Mouse (Mus musculus) right cerebral cortex, postnatal 10 days (tissue): ENCODE measurements at regions not wholly inside any gene's neighbourhood (a gene's known extent, or its start where the extent isn't known, plus 50 kb on each side); places are given as distances from the start of the nearest gene placed in this dataset.

ENCODE experiments used
- DNase-seq, 2 experiments: peaks; one replicate each; pipeline ENCODE4 v3.0.0; 2021; ENCODE audit warnings: low spot score in 2 of 2

GRCm38 (mm10) chr9:74342176-74342575, 232.0 kb downstream of the Wdr72 start:
- DNase-seq = no peak

GRCm38 (mm10) chr9:74345027-74345426, 234.9 kb downstream of the Wdr72 start:
- no peak for DNase-seq

GRCm38 (mm10) chr9:74348776-74349175, 238.6 kb downstream of the Wdr72 start:
- no peak for DNase-seq

GRCm38 (mm10) chr9:74365930-74366438, 255.8 kb downstream of the Wdr72 start:
- DNase-seq = no peak

- no peak for DNase-seq
Observed at GRCm38 (mm10) chr9:74376191-74376590, 266.0 kb downstream of the Wdr72 start.

- no peak for DNase-seq
Observed at GRCm38 (mm10) chr9:74377204-74377603, 267.0 kb downstream of the Wdr72 start.

GRCm38 (mm10) chr9:74384206-74384896, 274.2 kb downstream of the Wdr72 start:
- no peak for DNase-seq

- DNase-seq = no peak
Observed at GRCm38 (mm10) chr9:74425594-74425993, 315.4 kb downstream of the Wdr72 start.

- no peak for DNase-seq
Observed at GRCm38 (mm10) chr9:74449981-74450380, 339.8 kb downstream of the Wdr72 start.

GRCm38 (mm10) chr9:74461084-74461483, 350.9 kb downstream of the Wdr72 start:
- no peak for DNase-seq

- no peak for DNase-seq
Observed at GRCm38 (mm10) chr9:74476830-74477229, 366.7 kb downstream of the Wdr72 start.

GRCm38 (mm10) chr9:74479273-74479672, 369.1 kb downstream of the Wdr72 start:
- DNase-seq = no peak

GRCm38 (mm10) chr9:74513887-74514286, 347.8 kb upstream of the Onecut1 start:
- no peak for DNase-seq

GRCm38 (mm10) chr9:74528550-74528949, 333.2 kb upstream of the Onecut1 start:
- no peak for DNase-seq

GRCm38 (mm10) chr9:74530317-74530716, 331.4 kb upstream of the Onecut1 start:
- peak; percentile 75 to 85 for DNase-seq

GRCm38 (mm10) chr9:74530748-74531147, 331.0 kb upstream of the Onecut1 start:
- DNase-seq = no peak

GRCm38 (mm10) chr9:74531986-74532385, 329.7 kb upstream of the Onecut1 start:
- DNase-seq = no peak

GRCm38 (mm10) chr9:74534976-74535375, 326.7 kb upstream of the Onecut1 start:
- no peak for DNase-seq

- DNase-seq = no peak
Observed at GRCm38 (mm10) chr9:74556116-74556515, 305.6 kb upstream of the Onecut1 start.

GRCm38 (mm10) chr9:74592757-74593156, 269.0 kb upstream of the Onecut1 start:
- DNase-seq = no peak

- DNase-seq = no peak
Observed at GRCm38 (mm10) chr9:74593970-74594369, 267.8 kb upstream of the Onecut1 start.

GRCm38 (mm10) chr9:74604415-74604814, 257.3 kb upstream of the Onecut1 start:
- DNase-seq = no peak

- DNase-seq = no peak
Observed at GRCm38 (mm10) chr9:74621957-74622356, 239.8 kb upstream of the Onecut1 start.

- no peak for DNase-seq
Observed at GRCm38 (mm10) chr9:74645394-74645793, 216.3 kb upstream of the Onecut1 start.
